Mouse (Mus musculus) hindbrain, postnatal 0 days (tissue): Measurements from ENCODE around the gene Acap1. TPM values are rescaled to one million over a fixed set of nuclear protein-coding genes. Genes with fewer than 3 reads are reported as not detected.

Experiments used
- ATAC-seq: fragments of 200-750 bp; cut with Nextera tagmentation; 2 replicates; pipeline ENCODE4 v1.8.0; 2017; ENCODE audit warnings: mild to moderate bottlenecking, moderate TSS enrichment, moderate library complexity
- DNase-seq: peaks from one replicate; pipeline ENCODE4 v3.0.0-alpha.2; 2015; ENCODE audit warnings: low spot score
- H3K27ac ChIP-seq: fragments of 300-500 bp; sonication (generic); 2 replicates; pipeline ENCODE4 v1.5.1; 2014; ENCODE audit warnings: mild to moderate bottlenecking
- H3K27me3 ChIP-seq: fragments of 300-500 bp; sonication (generic); 2 replicates; pipeline ENCODE4 v1.6.1; 2014; ENCODE audit warnings: low read length, mixed read lengths; ENCODE audit not compliant: insufficient read depth
- H3K36me3 ChIP-seq: fragments of 300-500 bp; sonication (generic); 2 replicates; pipeline ENCODE4 v1.6.1; 2014; ENCODE audit warnings: low read length, mixed read lengths; ENCODE audit not compliant: insufficient read depth
- H3K4me1 ChIP-seq: fragments of 300-500 bp; sonication (generic); 2 replicates; pipeline ENCODE4 v1.6.1; 2014; ENCODE audit warnings: antibody characterized with exemption, low read length, mixed read lengths; ENCODE audit not compliant: insufficient read depth
- H3K4me2 ChIP-seq: fragments of 300-500 bp; sonication (generic); 2 replicates; pipeline ENCODE4 v1.6.1; 2014; ENCODE audit warnings: low read depth, mild to moderate bottlenecking, low read length, moderate library complexity, mixed read lengths
- H3K4me3 ChIP-seq: fragments of 300-500 bp; sonication (generic); 2 replicates; pipeline ENCODE4 v1.5.1; 2014; ENCODE audit warnings: low read length
- H3K9ac ChIP-seq: fragments of 300-500 bp; sonication (generic); replicated peaks from 2 replicates; pipeline ENCODE4 v1.6.1; 2014; ENCODE audit warnings: mild to moderate bottlenecking, low read length, moderate library complexity, mixed read lengths
- H3K9me3 ChIP-seq: fragments of 300-500 bp; sonication (generic); 2 replicates; pipeline ENCODE4 v1.6.1; 2016; ENCODE audit warnings: low read length, mixed read lengths
- CTCF ChIP-seq: IDR thresholded peaks from 2 replicates; pipeline ENCODE4 v1.5.1; 2016; ENCODE audit warnings: antibody characterized with exemption, control low read depth, low read depth
- WGBS: fragments of 180-500 bp; shearing (Covaris S2); extraction: QIAGEN DNeasy Blood & Tissue Kit; methylation state at CpG from one replicate; pipeline ENCODE4 v1.1.7; 2014; 5-methylcytosine and 5-hydroxymethylcytosine counted together
- polyA plus RNA-seq: library from polyadenylated mRNA; unstranded; fragments of >200 nt; fragmentation: Nextera tagmentation; extraction: Ambion mirVana; gene quantifications from 2 replicates; pipeline ENCODE4 v1.2.1, GENCODE M21; 2015
- total RNA-seq: library from RNA; depleted of rRNA; stranded (reverse); fragments of >200 nt; gene quantifications from 2 replicates; pipeline ENCODE4 v1.2.3, GENCODE M21; 2014

Gene Acap1
- total and polyA plus RNA-seq, 2 experiments from 2014 or later = 0.21 TPM; not detected in 1

- Histone ChIP-seq H3K9ac (no peak overlapping the region), H3K4me2 (no peak overlapping the region), H3K4me1 (no peaks in the 10 kb centered on the region), H3K4me3 (no peak overlapping the region), H3K27me3 (0 out of 2 replicates have a peak, but pooled peaks cover 5% of the 10 kb centered on the region), H3K9me3 (no peaks in the 10 kb centered on the region), H3K36me3 (peaks cover 23% of the 10 kb centered on the region), H3K27ac (no peak overlapping the region)
- ATAC-seq = no peak
- no peak for TF ChIP-seq CTCF
- DNase-seq = no peak
- 78% methylated on average over 7 of the region's 7 CpGs for WGBS
Observed at GRCm38 (mm10) chr11:69853994-69854393, 41.3 kb downstream of the Acap1 start.

GRCm38 (mm10) chr11:69850754-69851153, 44.6 kb downstream of the Acap1 start:
- no peak for TF ChIP-seq CTCF
- Histone ChIP-seq H3K27ac (no peak overlapping the region), H3K27me3 (no peaks in the 10 kb centered on the region), H3K9me3 (no peaks in the 10 kb centered on the region), H3K36me3 (peaks cover 29% of the 10 kb centered on the region), H3K4me2 (no peak overlapping the region), H3K9ac (no peak overlapping the region), H3K4me3 (no peak overlapping the region), H3K4me1 (peaks cover 2% of the 10 kb centered on the region)
- no peak for ATAC-seq
- DNase-seq = no peak
- 69% methylated on average over 8 of the region's 8 CpGs for WGBS

GRCm38 (mm10) chr11:69849884-69850283, 45.5 kb downstream of the Acap1 start:
- ATAC-seq (no peak), DNase-seq (no peak)
- no peak overlapping the region for H3K4me2 ChIP-seq
- TF ChIP-seq CTCF = no peak
- H3K9ac ChIP-seq = no peak overlapping the region
- no peaks in the 10 kb centered on the region for H3K27me3 ChIP-seq
- 96% methylated on average over 15 of the region's 15 CpGs for WGBS
- peaks cover 29% of the 10 kb centered on the region for H3K36me3 ChIP-seq
- H3K4me3 ChIP-seq = no peak overlapping the region
- peaks cover 6% of the 10 kb centered on the region for H3K4me1 ChIP-seq
- H3K27ac ChIP-seq = no peak overlapping the region
- H3K9me3 ChIP-seq = no peaks in the 10 kb centered on the region

- ATAC-seq = no peak
Observed at GRCm38 (mm10) chr11:69849128-69849527, 46.2 kb downstream of the Acap1 start.

GRCm38 (mm10) chr11:69848021-69848420, 47.3 kb downstream of the Acap1 start:
- peak overlapping the region; percentile 92 for H3K4me2 ChIP-seq
- H3K36me3 ChIP-seq = peaks cover 29% of the 10 kb centered on the region
- no peaks in the 10 kb centered on the region for H3K9me3 ChIP-seq
- no peaks in the 10 kb centered on the region for H3K27me3 ChIP-seq
- ATAC-seq (no peak), DNase-seq (no peak)
- no peak overlapping the region for H3K4me3 ChIP-seq
- no peak for TF ChIP-seq CTCF
- H3K27ac ChIP-seq = 0 out of 2 replicates have a peak overlapping the region, but pooled peaks have one; percentile 93
- 87% methylated on average over 6 of the region's 6 CpGs for WGBS
- H3K4me1 ChIP-seq = peaks cover 6% of the 10 kb centered on the region
- H3K9ac ChIP-seq = no peak overlapping the region

More at GRCm38 (mm10) chr11:69849128-69849527, 46.2 kb downstream of the Acap1 start:
- no peaks in the 10 kb centered on the region for H3K9me3 ChIP-seq
- no peak overlapping the region for H3K4me3 ChIP-seq
- no peak for TF ChIP-seq CTCF
- H3K4me1 ChIP-seq = peaks cover 6% of the 10 kb centered on the region
- no peak overlapping the region for H3K9ac ChIP-seq
- H3K36me3 ChIP-seq = peaks cover 29% of the 10 kb centered on the region
- DNase-seq = no peak
- no peak overlapping the region for H3K4me2 ChIP-seq
- WGBS = 90% methylated on average over 9 of the region's 9 CpGs
- no peaks in the 10 kb centered on the region for H3K27me3 ChIP-seq
- no peak overlapping the region for H3K27ac ChIP-seq

- no peak for TF ChIP-seq CTCF
- H3K4me2 ChIP-seq = peak overlapping the region; percentile 92
- ATAC-seq = peak; percentile 48
- DNase-seq = peak; percentile 27
- peaks cover 6% of the 10 kb centered on the region for H3K4me1 ChIP-seq
- H3K9ac ChIP-seq = peak overlapping the region; percentile 85
- no peaks in the 10 kb centered on the region for H3K9me3 ChIP-seq
- peaks cover 29% of the 10 kb centered on the region for H3K36me3 ChIP-seq
- WGBS = 9% methylated on average over 37 of the region's 37 CpGs
- peak overlapping the region; percentile 93 for H3K27ac ChIP-seq
- H3K4me3 ChIP-seq = peak overlapping the region; percentile 80
- no peaks in the 10 kb centered on the region for H3K27me3 ChIP-seq
Observed at GRCm38 (mm10) chr11:69846738-69847688, 48.3 kb downstream of the Acap1 start.
